Mouse (Mus musculus) cerebellum, postnatal 14 days (tissue): ENCODE results near the gene Cass4.

Source experiments
- DNase-seq, 2 experiments: peaks; one replicate each; pipeline ENCODE4 v3.0.0; 2021; ENCODE audit warnings: mixed read lengths in 2 of 2

The Cass4 gene

DNA sequence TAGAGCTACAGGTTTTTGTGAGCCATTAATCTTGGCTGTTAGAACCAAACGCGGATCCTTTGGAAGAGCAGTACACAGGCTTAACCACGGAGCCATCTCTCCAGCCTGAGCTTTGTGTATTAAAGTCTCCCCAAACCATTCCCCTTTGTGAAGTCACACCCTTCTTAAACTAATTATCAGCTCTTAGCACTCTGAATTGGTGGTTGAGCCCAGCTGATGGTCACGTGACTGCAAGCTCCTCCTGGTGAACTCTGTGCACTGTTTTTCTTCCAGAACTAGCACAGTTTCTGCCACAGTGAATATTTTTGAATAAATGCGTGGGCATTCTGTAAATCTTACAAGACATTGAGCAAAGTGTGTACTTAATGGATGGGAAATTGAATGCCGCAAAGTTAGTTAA lies 47.6 kb downstream of the Cass4 start:
- DNase-seq = no peak

DNA sequence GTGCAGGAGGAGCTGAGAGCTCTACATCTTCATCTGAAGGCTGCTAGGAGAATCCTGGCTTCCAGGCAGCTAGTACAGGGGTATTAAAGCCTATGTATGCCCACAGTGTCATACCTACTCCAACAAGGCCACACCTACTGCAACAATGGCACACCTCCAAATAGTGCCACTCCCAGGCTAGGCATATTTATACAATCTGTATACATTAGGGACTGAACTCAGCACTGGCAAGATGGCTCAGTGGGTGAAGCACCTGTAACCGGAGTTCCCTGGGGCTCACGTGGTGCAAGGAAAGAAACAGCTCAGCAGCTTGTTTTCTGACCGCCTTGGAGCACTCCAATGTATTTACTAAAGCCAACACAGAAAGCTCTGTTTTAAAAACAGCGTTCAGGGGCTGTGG lies 52.0 kb downstream of the Cass4 start:
- no peak for DNase-seq

DNA sequence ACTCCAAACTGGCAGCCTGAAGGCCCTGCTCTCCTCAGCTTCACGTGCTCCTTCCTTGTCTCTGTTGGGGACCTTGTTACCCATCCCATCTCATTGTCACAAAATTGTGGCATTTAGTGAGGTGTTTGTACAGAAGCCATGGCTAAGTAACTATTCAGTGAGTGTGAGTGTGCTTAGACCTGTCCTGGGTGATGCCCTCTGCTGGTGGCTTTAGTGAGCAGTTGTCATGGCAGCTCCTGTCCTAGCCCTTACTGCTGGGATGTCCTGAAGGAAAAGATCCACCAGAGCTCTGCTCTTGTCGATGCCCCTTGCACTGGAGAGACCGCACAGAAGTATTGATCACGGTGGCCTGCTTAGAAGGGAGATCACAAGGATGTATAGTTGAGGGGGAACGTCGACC lies 53.7 kb downstream of the Cass4 start:
- DNase-seq = peak in 1 of 2 experiments; percentile 39

DNA sequence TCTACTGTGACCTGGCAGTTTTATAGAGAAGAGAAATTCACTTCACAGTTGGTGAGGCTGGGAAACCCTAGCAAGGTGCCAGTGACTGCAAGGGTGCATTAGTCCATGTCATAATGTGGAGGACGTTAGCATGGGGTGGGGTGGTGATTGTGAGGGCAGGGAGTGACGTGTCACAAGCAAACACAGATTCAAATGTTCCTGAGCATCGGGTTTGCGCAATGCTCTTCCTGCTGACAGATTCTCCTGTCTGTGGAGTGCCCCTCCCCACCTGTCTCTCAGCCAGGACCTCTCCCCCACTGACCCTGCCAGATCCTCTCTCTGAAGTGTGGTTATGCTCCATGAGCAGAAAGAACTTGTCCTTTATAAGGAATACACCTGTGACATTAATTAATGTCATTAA lies 54.7 kb downstream of the Cass4 start:
- no peak for DNase-seq

DNA sequence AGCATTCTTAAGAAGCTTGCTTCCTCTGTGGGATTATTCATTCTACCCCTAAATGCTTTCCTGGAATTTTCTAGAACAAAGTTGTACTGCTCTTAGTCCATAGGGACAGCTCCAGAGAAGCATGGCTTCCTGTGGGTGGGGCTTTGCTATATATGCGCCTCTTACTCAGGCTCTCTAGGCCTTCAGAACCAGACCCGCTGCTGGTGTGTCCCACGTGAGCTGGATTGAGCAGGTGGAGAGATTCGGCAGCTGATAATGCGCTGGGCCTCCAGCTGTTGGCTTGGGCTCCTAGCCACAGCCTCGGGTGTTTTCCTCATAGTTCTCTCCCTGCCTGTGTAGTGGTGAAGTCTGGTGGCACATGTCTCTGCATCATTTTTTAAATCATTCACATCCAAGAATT lies 57.0 kb downstream of the Cass4 start:
- DNase-seq = no peak

DNA sequence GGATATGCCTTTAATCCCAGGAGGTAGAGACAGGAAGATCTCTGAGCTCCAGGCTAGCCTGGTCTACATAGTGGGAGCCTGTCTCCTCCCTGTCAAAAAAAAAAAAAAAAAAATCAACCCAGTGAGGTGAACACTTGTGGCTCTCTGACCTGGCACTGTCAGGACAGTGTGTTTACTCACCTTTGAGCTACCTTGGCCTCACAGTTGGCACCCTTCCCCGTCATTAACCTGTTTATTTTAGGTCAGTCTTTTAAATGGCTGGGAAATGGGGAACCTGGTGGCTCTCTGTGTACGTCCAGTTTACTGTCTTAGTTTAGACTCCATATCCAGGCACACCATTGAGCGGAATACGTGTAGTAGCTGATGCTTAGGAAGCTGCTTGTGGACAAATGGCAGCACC lies 58.4 kb downstream of the Cass4 start:
- DNase-seq = no peak

DNA sequence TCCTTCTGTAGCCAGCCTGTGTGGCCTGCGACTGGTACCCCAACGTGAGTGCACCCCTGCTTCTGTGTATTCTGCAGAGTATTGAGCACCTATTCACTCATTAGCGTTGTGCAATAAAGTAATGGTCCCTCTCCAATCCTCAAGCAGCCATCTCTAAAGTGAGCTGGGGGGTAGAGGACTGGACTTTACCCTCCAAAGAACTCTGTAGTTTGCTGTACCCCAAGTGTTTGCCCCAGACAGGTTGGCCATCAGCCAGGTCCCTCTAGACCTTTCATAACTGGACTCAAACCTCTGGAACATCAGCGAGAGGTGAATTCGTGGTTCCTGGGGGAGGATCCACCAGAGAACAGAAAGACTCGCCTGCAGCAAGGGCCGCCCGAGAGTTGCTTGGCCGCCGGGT lies 58.9 kb downstream of the Cass4 start:
- DNase-seq = no peak

DNA sequence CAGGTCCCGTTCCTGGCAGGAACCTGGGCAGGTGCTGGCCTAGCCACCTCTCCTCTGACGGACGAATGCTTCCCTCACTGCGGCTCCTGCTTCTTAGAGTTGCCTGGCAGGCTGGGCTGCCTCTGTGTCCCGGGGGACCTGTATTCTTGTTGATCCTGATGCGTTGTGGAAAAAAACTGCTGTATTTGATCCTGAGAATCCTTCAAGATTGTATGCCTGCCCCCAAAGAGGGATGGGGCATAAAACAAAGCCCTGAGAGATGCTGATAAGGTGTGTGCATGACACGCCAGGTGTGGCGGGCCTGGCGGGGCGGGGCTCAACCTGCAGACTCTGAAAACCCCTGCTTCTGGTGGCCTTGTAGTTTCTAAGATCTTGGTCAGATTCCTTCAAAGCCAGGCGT lies 64.9 kb downstream of the Cass4 start, which contains the start of gene Gcnt7:
Gene Gcnt7 (minus strand): TSS at position 101 of the 400 bp plus-strand sequence.
- no peak for DNase-seq

DNA sequence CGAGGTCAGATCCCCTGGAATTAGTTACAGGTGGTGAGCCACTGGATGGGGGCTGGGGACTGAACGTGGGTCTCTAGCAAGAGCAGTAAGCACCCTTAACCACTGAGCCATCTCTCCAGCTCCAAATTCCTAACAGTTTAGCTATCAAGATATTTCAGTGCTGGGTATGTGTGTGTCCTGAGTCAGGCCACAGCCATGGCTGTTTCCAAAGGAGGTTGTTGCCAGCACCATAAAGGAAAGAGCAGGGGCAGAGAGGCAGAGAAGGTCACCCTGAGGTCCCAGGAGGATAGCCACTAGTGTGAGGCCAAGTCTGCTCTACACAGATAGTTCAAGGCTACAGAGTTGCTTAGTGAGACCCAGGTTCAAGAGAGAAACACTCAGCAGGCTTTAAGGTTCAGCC lies 67.1 kb downstream of the Cass4 start:
- DNase-seq = no peak

DNA sequence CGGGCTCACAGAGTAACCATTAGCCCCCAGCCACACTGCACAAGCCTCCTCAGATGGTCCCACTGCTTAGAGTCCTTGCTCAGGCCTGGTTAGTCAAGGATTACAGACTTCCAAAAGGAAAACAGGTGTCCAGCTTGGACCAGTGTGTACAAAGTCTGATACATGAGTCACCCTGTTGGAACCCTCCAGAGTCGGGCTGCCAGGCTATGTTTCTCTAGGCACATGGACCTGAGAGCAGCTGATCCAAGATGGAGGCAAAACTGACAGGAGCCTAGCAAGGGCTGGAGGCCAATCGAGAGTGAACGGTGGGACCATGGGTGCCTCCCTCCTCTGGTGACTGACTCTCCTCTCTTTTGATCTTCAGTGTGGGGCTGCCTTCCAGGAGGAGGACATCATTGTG lies 69.2 kb downstream of the Cass4 start:
- DNase-seq = no peak

DNA sequence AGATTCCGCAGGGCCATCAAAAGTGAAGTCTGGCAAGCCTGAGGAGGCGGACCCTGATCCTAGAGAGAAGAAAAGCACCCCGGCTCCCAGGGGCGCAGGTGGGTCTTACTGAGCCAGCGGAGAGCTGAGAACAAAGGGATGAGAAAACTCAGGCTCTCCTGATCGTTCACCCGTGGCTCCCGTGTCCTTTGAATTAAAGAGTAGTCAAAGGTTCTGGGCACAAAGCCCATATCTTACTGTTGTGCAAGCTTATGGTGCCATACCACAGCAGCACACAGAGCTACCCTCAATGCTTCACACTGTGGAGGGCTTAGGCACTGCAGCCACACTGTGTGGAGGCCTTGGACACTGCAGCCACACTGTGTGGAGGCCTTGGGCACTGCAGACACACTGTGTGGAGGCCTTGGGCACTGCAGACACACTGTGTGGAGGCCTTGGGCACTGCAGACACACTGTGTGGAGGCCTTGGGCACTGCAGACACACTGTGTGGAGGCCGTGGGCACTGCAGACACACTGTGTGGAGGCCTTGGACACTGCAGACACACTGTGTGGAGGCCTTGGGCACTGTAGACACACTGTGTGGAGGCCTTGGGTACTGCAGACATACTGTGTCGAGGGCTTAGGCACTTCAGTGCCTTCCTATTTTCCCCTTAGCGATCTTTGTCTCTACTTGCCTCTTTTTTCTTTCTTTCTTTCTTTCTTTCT lies 73.0 kb downstream of the Cass4 start:
- no peak for DNase-seq

DNA sequence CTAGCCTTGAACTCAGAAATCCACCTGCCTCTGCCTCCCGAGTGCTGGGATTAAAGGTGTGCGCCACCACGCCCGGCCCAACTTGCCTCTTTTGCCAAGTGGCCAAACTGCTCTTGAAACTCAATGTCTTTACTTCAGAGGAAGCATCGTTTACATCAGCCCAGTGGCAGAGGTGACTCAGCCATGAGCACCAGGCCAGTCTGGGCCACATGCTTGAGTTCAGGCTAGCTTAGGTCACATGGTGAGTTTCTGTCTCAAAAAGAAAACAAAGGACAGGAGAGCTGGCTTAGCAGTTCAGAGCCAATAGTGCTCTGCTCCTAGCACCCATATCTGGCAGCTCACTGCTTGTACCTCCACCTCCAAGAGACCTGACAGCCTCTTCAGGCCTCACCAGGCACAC lies 73.6 kb downstream of the Cass4 start:
- DNase-seq = no peak

DNA sequence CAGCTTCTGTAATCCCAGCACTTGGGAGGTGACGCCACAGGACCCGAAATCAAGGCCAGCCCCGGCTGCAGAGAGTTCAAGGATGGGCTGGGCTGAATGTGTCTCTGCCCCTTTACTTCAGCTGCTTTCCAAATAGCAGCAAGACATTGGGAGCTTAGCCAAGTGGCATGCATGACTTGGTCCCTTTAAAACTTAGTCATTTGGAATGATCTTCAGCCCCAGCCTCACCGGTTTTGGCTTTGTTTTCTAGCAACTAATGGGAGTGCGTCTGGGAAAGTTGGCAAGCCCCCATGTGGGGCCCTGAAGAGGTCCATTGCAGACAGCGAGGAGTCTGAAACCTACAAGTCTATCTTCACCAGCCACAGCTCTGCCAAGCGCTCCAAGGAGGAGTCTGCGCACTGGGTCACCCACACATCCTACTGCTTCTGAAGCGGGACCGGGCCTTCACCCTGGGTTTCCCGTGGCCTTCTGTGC lies 74.8 kb downstream of the Cass4 start:
- DNase-seq = peak; percentile 81 to 86

DNA sequence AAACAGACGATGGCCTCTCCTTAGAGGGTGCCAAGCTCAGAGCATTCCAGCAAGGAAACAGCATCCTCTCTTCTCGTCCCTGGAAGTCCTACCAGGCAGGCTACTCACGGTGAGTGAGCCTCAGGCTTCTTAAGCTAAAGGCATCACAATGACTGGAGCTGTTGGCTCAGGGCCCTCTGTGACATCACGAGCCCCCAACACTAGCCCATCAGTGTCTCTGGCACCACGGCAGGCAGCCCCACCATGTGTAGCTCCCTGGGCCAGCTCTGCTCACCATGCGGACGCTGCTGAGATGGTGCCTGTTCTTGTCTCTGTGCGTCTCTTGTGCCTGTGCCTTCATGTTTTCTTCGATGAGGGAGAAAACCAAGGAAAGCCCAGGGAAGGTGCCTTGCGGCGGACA lies 78.7 kb downstream of the Cass4 start, which contains the start of gene Fam209:
Gene Fam209 (plus strand): TSS at position 203 of the 400 bp plus-strand sequence.
- DNase-seq = peak in 1 of 2 experiments; percentile 35

DNA sequence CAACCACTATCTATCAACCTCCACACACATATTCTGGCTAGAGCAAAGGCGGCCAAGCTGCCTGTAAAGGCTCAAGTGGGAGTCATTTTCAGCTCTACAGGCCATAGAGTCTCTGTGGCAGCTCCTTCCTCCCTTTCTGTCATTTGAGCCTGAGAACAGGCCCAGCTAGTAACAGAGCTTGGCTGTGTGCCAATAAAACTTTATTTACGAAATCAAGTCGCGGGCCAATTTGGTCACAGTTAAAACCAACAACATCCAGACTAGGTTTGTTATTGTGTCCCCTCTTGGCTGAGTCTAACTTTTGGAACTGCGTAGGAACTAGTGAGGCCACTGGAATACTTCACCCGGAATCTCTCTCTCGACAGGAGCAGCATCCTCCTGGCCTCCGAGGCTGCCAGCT lies 80.0 kb downstream of the Cass4 start:
- no peak for DNase-seq

DNA sequence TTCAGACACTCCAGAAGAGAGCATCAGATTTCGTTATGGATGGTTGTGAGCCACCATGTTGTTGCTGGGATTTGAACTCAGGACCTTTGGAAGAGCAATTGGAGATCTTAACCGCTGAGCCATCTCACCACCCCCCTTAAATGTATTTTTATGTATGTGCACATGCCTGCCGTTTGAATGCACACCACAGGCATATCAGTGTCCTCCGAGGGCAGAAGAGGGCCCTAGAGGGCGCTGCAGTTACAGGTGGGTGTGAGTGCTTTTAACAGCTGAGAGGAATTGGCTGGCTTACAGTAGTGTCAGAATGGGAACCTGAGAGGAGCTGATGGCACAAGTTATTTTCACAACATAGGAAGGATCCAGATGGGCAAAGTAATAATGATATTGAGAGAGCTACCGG lies 81.4 kb downstream of the Cass4 start:
- DNase-seq = peak; percentile 21 to 60

DNA sequence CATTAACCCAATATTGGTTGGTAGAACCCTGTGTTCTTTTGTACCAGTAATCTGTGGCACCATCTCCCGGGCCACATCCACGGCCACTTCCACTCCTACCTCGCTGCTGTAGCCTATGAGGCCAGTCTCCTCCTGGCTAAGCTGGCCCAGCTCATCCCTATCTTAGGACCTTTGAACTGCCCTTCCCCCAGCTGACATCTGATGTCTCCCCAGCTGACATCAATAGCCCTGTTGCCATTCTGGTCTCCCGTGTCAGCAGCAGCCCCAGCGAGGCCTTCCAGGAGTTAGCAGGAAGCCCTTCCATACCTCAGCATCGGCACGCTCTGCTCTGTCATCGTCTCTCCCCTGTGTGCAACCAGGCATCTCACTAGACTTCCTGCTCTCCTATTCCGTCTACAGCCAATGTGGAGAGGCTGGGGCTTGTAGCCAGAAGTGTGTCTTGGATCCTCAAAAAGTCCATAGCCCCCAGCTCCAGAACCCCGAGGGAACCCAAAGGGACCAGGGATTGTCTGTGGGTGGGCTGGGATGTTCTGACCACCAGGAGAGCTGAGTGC lies 83.2 kb downstream of the Cass4 start:
- DNase-seq = no peak

DNA sequence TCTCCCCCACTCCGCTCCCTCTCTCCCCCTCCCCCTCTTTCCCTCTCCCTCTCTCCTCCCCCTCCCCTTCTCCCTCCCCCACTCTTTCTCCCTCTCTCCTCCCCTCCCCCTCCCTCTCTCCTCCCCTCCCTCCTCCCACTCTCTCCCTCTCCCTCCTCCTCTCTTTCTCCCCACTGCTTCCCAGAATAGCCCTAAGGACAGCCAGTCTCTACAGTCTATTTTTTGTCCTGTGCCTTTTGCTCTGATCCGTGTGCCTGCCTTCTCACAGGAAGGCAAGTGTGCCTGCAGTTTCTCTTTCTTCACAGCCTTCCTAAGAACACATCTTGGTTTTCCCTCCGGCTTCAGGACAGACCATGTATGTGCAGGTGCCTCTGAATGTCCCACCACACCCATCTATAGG lies 83.8 kb downstream of the Cass4 start:
- no peak for DNase-seq

DNA sequence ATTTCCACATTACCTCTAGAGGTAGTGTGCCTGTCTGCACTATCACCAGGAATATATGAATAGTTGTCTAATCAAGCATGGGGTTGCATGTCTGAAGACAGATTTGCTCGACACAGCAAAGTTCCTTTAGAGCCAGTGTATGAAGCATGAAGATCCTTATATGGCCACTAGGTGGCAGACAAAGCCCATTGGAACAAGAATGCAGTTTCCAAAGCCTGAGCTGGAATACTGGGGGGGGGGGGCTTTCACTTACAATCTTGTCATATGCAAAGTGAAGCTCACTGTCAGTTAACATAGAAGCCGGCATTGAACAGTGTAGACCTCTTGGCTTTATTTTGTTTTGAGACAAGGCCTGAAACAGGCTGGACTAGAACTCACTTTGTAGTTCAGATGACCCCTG lies 84.3 kb downstream of the Cass4 start:
- peak; percentile 64 to 69 for DNase-seq

DNA sequence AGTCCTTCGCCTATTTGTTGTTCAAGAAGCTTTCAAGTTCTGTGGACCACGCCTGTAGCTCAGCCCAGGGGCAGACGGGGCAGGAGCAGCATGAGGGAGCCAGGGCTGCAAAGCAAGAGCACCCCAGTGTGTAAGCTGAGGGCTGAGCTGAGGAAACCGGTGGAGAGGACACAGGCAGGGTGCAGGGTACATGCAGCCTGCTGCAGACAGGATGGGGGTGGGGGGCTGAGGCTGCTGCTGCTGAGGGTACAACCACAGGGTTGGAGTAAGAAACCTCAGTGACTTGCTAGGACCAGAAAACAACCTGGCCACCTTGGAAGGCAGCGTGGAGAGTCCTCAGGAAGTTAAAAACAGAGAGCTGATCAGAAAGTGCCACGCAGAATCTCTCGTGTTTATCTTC lies 86.7 kb downstream of the Cass4 start:
- no peak for DNase-seq

DNA sequence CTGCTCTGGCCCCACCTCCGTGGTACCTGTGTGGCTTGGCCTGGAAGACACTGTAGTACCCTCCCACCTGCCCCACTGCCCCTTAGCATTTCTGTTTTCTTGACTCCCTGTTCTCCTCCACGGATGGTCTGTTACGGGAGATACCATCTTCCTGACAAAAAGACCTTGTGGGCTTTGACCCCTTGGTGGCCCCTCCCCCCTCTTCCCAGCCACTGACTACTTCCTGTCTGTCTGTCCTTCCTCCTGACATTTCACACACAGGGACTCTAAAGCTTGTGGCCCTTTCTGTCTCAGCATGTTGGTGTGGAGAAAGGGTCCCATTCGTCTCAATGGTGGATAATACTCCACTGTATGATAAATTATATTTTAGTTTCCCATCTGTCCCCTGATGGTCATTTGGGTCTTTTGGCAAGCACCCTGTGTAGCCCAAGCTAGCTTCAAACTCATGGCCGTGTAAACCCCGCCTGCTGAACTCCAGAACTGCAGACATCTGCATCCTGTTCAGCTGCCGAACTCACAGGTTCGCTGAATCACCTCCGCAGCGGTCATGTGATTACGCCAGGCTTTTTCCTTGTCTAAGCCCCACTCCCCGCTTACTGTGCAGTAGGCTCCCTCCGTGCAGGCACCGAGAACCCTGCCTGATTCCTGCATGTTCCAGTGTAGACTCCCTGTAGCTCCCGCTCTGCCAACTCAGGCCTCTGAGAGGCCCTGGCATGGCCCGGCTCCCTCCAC lies 88.2 kb downstream of the Cass4 start:
- DNase-seq = no peak
